In the genomic region with DNA sequence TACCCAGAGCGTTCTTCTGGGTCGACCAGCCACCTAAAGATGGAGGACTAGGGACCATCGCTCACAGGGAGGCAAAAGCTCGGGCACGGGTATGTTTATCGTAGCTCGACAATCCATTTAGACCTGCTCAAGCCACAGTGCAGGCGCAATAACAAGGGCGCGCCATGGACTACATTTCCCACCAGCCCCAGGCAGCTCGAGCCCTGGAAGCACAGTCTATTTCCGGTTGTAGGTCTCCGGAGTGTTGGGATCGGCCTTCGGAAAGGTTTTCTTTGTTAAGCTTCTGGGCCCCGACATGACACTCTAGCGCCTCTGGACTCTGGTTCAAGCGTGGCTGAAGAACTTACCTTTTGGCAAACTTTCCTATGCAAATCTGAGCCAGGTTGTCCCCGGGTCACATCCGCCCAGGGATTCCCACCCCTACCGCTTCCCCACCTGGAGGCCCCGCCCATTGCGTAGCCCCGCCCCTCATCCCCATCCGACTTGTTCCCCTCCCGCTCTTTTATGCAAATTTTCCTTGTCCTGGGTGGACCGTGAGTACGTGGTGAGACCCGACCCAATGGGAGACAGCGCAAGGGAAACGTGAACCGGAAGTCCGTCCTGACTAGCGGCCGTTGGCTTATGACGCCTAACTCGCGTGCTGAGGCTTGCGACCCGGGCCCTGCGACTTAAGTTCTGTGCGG, we compare ENCODE assay signal across 7 mouse cellular contexts. TPM values are rescaled to one million over a fixed set of nuclear protein-coding genes. Genes with fewer than 3 reads are reported as not detected.
DNase-seq lines count a peak whose midpoint lies in the region; ATAC-seq and TF ChIP-seq lines count a peak whose summit lies in the region.

A gene (plus strand): TSS at position 591 of the 683 bp plus-strand sequence.

- peak within 1 kb of the TSS; percentile 91 for H3K27ac ChIP-seq in embryonic facial prominence, embryonic 10.5 days (replicated peaks)
- peak within 1 kb of the TSS; percentile 95 for H3K27ac ChIP-seq in intestine, postnatal 0 days (ENCODE audit: low read depth, low read length)
- peak within 1 kb of the TSS; percentile 85 for H3K27ac ChIP-seq in midbrain, embryonic 12.5 days (replicated peaks)

- peak within 1 kb of the TSS; percentile 92 for H3K4me3 ChIP-seq in embryonic facial prominence, embryonic 10.5 days
- H3K4me3 ChIP-seq in intestine, postnatal 0 days (ENCODE audit: low read depth, low read length): peak within 1 kb of the TSS; percentile 75
- H3K4me3 ChIP-seq in midbrain, embryonic 12.5 days: peak within 1 kb of the TSS; percentile 84

- under 1% methylated on average over 42 of the region's 42 CpGs for WGBS in embryonic facial prominence, embryonic 10.5 days
- under 1% methylated on average over 42 of the region's 42 CpGs for WGBS in intestine, postnatal 0 days
- under 1% methylated on average over 42 of the region's 42 CpGs for WGBS in midbrain, embryonic 12.5 days

- intact Hi-C loops in left cerebral cortex, postnatal 4 days (cut with DNase I): no loop called here

- peak; percentile 97 for ATAC-seq in intestine, postnatal 0 days
- ATAC-seq in midbrain, embryonic 12.5 days (ENCODE audit: low FRiP score, low read depth): peak; percentile 98

- H3K36me3 ChIP-seq in embryonic facial prominence, embryonic 10.5 days (replicated peaks): peaks cover 32% of the 10 kb centered on the region
- peaks cover 17% of the 10 kb centered on the region for H3K36me3 ChIP-seq in intestine, postnatal 0 days (ENCODE audit: control insufficient read depth, insufficient read depth)
- H3K36me3 ChIP-seq in midbrain, embryonic 12.5 days: peaks cover 24% of the 10 kb centered on the region

- peaks cover 14% of the 10 kb centered on the region for H3K9me3 ChIP-seq in embryonic facial prominence, embryonic 10.5 days
- no peaks in the 10 kb centered on the region for H3K9me3 ChIP-seq in intestine, postnatal 0 days (ENCODE audit: control insufficient read depth)
- peaks cover 8% of the 10 kb centered on the region for H3K9me3 ChIP-seq in midbrain, embryonic 12.5 days

- H3K4me2 ChIP-seq in intestine, postnatal 0 days (replicated peaks; ENCODE audit: low read depth): peak within 1 kb of the TSS; percentile 93
- H3K4me2 ChIP-seq in midbrain, embryonic 12.5 days (replicated peaks): peak within 1 kb of the TSS; percentile 93

- H3K9ac ChIP-seq in intestine, postnatal 0 days (ENCODE audit: low read depth, low read length): peak within 1 kb of the TSS; percentile 82
- peak within 1 kb of the TSS; percentile 87 for H3K9ac ChIP-seq in midbrain, embryonic 12.5 days (replicated peaks)

- no peaks in the 10 kb centered on the region for H3K27me3 ChIP-seq in embryonic facial prominence, embryonic 10.5 days (replicated peaks; ENCODE audit: low read depth, poor library complexity, severe bottlenecking)
- no peaks in the 10 kb centered on the region for H3K27me3 ChIP-seq in intestine, postnatal 0 days (replicated peaks; ENCODE audit: control insufficient read depth, insufficient read depth, low read length)
- H3K27me3 ChIP-seq in midbrain, embryonic 12.5 days: no peaks in the 10 kb centered on the region

- DNase-seq in adrenal gland, postnatal 10 days: peak; percentile 95
- peak; percentile 98 for DNase-seq in embryonic facial prominence, embryonic 10.5 days (ENCODE audit: low spot score)
- DNase-seq in gonadal fat pad, adult 2 months (ENCODE audit: low read depth): peak; percentile 90
- peak; percentile 98 for DNase-seq in left cerebral cortex, postnatal 4 days
- DNase-seq in spleen, adult 12 weeks (ENCODE audit: low spot score): peak; percentile 82

- H3K4me1 ChIP-seq in embryonic facial prominence, embryonic 10.5 days: peaks cover 24% of the 10 kb centered on the region
- H3K4me1 ChIP-seq in intestine, postnatal 0 days (replicated peaks; ENCODE audit: control insufficient read depth, insufficient read depth, low read length): no peaks in the 10 kb centered on the region
- peaks cover 22% of the 10 kb centered on the region for H3K4me1 ChIP-seq in midbrain, embryonic 12.5 days

- no peak for TF ChIP-seq CTCF in intestine, postnatal 0 days (IDR thresholded peaks at IDR 0.05; ENCODE audit: low read depth)

RNA-seq across cellular contexts. Expression of the gene that starts here (rescaled TPM):
- 10 to 100 TPM; 16.1 to 21.1 TPM for total RNA-seq in adrenal gland, postnatal 10 days (2021)
- polyA plus RNA-seq in embryonic facial prominence, embryonic 10.5 days (2016; fragmentation: Nextera tagmentation; extraction: Ambion mirVana): 51.3 and 53.3 TPM in 2 replicates
- polyA plus RNA-seq in gonadal fat pad, adult 2 months (2012; rRNA removed): 9.7 and 10.2 TPM in 2 replicates
- polyA plus RNA-seq in intestine, postnatal 0 days (2015; fragmentation: Nextera tagmentation; extraction: Ambion mirVana): 14.7 and 16.3 TPM in 2 replicates
- total RNA-seq in left cerebral cortex, postnatal 4 days (2021): 10 to 100 TPM; 24.9 to 26.9 TPM
- polyA plus RNA-seq in midbrain, embryonic 12.5 days (2016; fragmentation: Nextera tagmentation; extraction: Ambion mirVana): 57.9 and 59.9 TPM in 2 replicates

Comparison
In these comparisons a context has a peak if more than half of its experiments do, and no peak if none do; other contexts are left out.
1. Peak in every context shown above with its lines: DNase-seq, ATAC-seq, H3K4me3 ChIP-seq and H3K27ac ChIP-seq.